Mouse (Mus musculus): Measurements from ENCODE around the gene Epb41l3.

Epb41l3 gene

GRCm38 (mm10) chr17:69075501-69076237, at the start of gene Epb41l3:
TSS of gene Epb41l3 (plus strand) at chr17:69075683.
- DNase-seq (ENCODE audit: low read depth, low spot score) = peak; percentile 82

GRCm38 (mm10) chr17:69038760-69039675, 36.5 kb upstream of the Epb41l3 start:
- DNase-seq (ENCODE audit: low read depth, low spot score) = no peak

GRCm38 (mm10) chr17:69041516-69041915, 34.0 kb upstream of the Epb41l3 start:
- DNase-seq (ENCODE audit: low read depth, low spot score) = no peak

- DNase-seq (ENCODE audit: low read depth, low spot score) = no peak
These were observed 26.7 kb upstream of the Epb41l3 start for GRCm38 (mm10) chr17:69048826-69049225.

GRCm38 (mm10) chr17:69054029-69054428, 21.5 kb upstream of the Epb41l3 start:
- DNase-seq (ENCODE audit: low read depth, low spot score) = peak; percentile 32

- DNase-seq (ENCODE audit: low read depth, low spot score) = peak; percentile 48
These were observed 15.7 kb upstream of the Epb41l3 start for GRCm38 (mm10) chr17:69059760-69060159.

- no peak for DNase-seq (ENCODE audit: low read depth, low spot score)
These were observed 15.1 kb upstream of the Epb41l3 start for GRCm38 (mm10) chr17:69060388-69060787.

- no peak for DNase-seq (ENCODE audit: low read depth, low spot score)
These were observed 13.4 kb upstream of the Epb41l3 start for GRCm38 (mm10) chr17:69061883-69062745.

- DNase-seq (ENCODE audit: low read depth, low spot score) = no peak
These were observed 7.3 kb upstream of the Epb41l3 start for GRCm38 (mm10) chr17:69067937-69068739.

- DNase-seq (ENCODE audit: low read depth, low spot score) = no peak
These were observed 1.4 kb upstream of the Epb41l3 start for GRCm38 (mm10) chr17:69074095-69074494.

GRCm38 (mm10) chr17:69076238-69076625, 749 bp downstream of the Epb41l3 start:
- DNase-seq (ENCODE audit: low read depth, low spot score) = peak; percentile 64

- no peak for DNase-seq (ENCODE audit: low read depth, low spot score)
These were observed 1.5 kb downstream of the Epb41l3 start for GRCm38 (mm10) chr17:69076747-69077543.

GRCm38 (mm10) chr17:69077544-69077920, 2.0 kb downstream of the Epb41l3 start:
- DNase-seq (ENCODE audit: low read depth, low spot score) = no peak

GRCm38 (mm10) chr17:69082316-69082715, 6.8 kb downstream of the Epb41l3 start:
- no peak for DNase-seq (ENCODE audit: low read depth, low spot score)

- no peak for DNase-seq (ENCODE audit: low read depth, low spot score)
These were observed 16.1 kb downstream of the Epb41l3 start for GRCm38 (mm10) chr17:69091618-69092017.

- DNase-seq (ENCODE audit: low read depth, low spot score) = no peak
These were observed 21.6 kb downstream of the Epb41l3 start for GRCm38 (mm10) chr17:69097068-69097467.

GRCm38 (mm10) chr17:69097955-69098354, 22.5 kb downstream of the Epb41l3 start:
- DNase-seq (ENCODE audit: low read depth, low spot score) = no peak

GRCm38 (mm10) chr17:69103326-69103725, 27.8 kb downstream of the Epb41l3 start:
- DNase-seq (ENCODE audit: low read depth, low spot score) = no peak

- no peak for DNase-seq (ENCODE audit: low read depth, low spot score)
These were observed 29.7 kb downstream of the Epb41l3 start for GRCm38 (mm10) chr17:69105035-69105798.

All from telencephalon, adult 2 months (tissue).